ENCODE assay signal across 21 mouse cellular contexts in the genomic region with DNA sequence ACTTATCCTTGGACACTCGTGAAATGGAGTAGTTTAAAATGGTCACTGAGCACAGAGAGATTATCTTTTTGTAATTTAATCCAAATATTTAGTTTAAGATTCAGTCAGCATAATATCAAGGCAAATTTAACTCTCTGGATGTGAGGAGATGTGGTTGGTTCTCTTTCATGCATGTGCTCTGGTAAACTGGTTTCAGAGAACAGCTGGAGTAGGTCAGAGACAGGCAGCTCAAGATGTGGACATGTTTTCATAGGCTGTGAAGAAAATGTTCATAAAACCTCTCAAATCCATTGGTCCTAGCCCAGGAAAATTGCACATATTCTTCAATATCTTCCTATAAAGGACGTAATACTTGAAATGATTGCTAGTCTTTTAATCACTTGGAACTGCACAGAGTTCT.
DNase-seq lines count a peak whose midpoint lies in the region; ATAC-seq and TF ChIP-seq lines count a peak whose summit lies in the region.
"Had no signal": no experiment of that assay in that cellular context is flagged by ENCODE, and none has a peak within 500 bp of the region (broad histone marks: within the 10 kb centered on the region; RNA-seq: fewer than 3 reads in every experiment).

No protein-coding gene starts in this region.

- H3K36me3 ChIP-seq in lung, embryonic 15.5 days: no peaks in the 10 kb centered on the region
- H3K36me3 ChIP-seq in lung, postnatal 0 days (ENCODE audit: insufficient read depth, low read length): no peaks in the 10 kb centered on the region
- H3K36me3 ChIP-seq: embryonic facial prominence, embryonic 13.5 days; embryonic facial prominence, embryonic 15.5 days; forebrain, embryonic 10.5 days; forebrain, embryonic 12.5 days had no signal

- no peak overlapping the region for H3K4me3 ChIP-seq in lung, embryonic 15.5 days
- H3K4me3 ChIP-seq in lung, adult 2 months (replicated peaks; ENCODE audit: extremely low read depth, low read depth, low read length): no peak overlapping the region
- H3K4me3 ChIP-seq in lung, postnatal 0 days (ENCODE audit: low read depth, low read length): no peak overlapping the region
- H3K4me3 ChIP-seq: embryonic facial prominence, embryonic 13.5 days; embryonic facial prominence, embryonic 15.5 days; erythroblast, embryonic 14.5 days; forebrain, embryonic 10.5 days; forebrain, embryonic 12.5 days had no signal

- H3K27ac ChIP-seq in lung, embryonic 15.5 days: no peak overlapping the region
- H3K27ac ChIP-seq in lung, postnatal 0 days (ENCODE audit: low read length): no peak overlapping the region
- H3K27ac ChIP-seq: embryonic facial prominence, embryonic 13.5 days; embryonic facial prominence, embryonic 15.5 days; forebrain, embryonic 10.5 days; forebrain, embryonic 12.5 days had no signal

- no peak for TF ChIP-seq CTCF in lung, adult 2 months (IDR thresholded peaks at IDR 0.05; ENCODE audit: insufficient read depth, low read length)
- no peak for TF ChIP-seq CTCF in lung, postnatal 0 days (IDR thresholded peaks at IDR 0.05)

- no peak overlapping the region for H3K4me2 ChIP-seq in lung, embryonic 15.5 days
- no peak overlapping the region for H3K4me2 ChIP-seq in lung, postnatal 0 days (replicated peaks; ENCODE audit: low read depth, low read length)
- H3K4me2 ChIP-seq: embryonic facial prominence, embryonic 13.5 days; embryonic facial prominence, embryonic 15.5 days; forebrain, embryonic 12.5 days had no signal

- DNase-seq in lung, adult 2 months: no peak
- DNase-seq in lung, postnatal 0 days (ENCODE audit: low spot score): peak; percentile 25
- no peak for DNase-seq in lung, postnatal 4 days
- DNase-seq: adrenal gland, adult 2 months; adrenal gland, postnatal 10 days; adrenal gland, postnatal 25 days; cerebellum, adult 11 months; cerebellum, adult 18-20 months; cerebellum, adult 8-10 months; cerebellum, adult 9-11 months; cerebellum, postnatal 14 days; cerebellum, postnatal 36 days; embryo, embryonic 11 days had no signal

- no peak for TF ChIP-seq EP300 in lung, postnatal 0 days (IDR thresholded peaks at IDR 0.05)

- H3K27me3 ChIP-seq in lung, embryonic 15.5 days: no peaks in the 10 kb centered on the region
- no peaks in the 10 kb centered on the region for H3K27me3 ChIP-seq in lung, postnatal 0 days (replicated peaks; ENCODE audit: insufficient read depth, low read length)
- H3K27me3 ChIP-seq: embryonic facial prominence, embryonic 13.5 days; embryonic facial prominence, embryonic 15.5 days; forebrain, embryonic 12.5 days had no signal

- no peak overlapping the region for H3K9ac ChIP-seq in lung, embryonic 15.5 days
- no peak overlapping the region for H3K9ac ChIP-seq in lung, postnatal 0 days (replicated peaks; ENCODE audit: low read depth)
- H3K9ac ChIP-seq: embryonic facial prominence, embryonic 13.5 days; embryonic facial prominence, embryonic 15.5 days; forebrain, embryonic 12.5 days had no signal

- no peak for TF ChIP-seq POLR2A in lung, adult 2 months (IDR thresholded peaks at IDR 0.05; ENCODE audit: borderline replicate concordance, extremely low read depth, low read depth, low read length)

- H3K9me3 ChIP-seq in lung, embryonic 15.5 days: no peaks in the 10 kb centered on the region
- H3K9me3 ChIP-seq in lung, postnatal 0 days (ENCODE audit: low read length): no peaks in the 10 kb centered on the region
- H3K9me3 ChIP-seq: embryonic facial prominence, embryonic 13.5 days; embryonic facial prominence, embryonic 15.5 days; forebrain, embryonic 10.5 days; forebrain, embryonic 12.5 days had no signal

- WGBS in lung, embryonic 15.5 days: 37% methylated on average over 2 of the region's 2 CpGs
- WGBS in lung, adult 2 months: 43% methylated on average over 2 of the region's 2 CpGs
- WGBS in lung, postnatal 0 days: 38% methylated on average over 2 of the region's 2 CpGs

- ATAC-seq in lung, embryonic 15.5 days (ENCODE audit: borderline replicate concordance, extremely low read depth, low FRiP score, low TSS enrichment): peak; percentile 83; the same call in 1 of the 2 replicates
- ATAC-seq in lung, postnatal 0 days: no peak
- ATAC-seq: forebrain, embryonic 14.5 days; forebrain, embryonic 16.5 days had no signal

- H3K4me1 ChIP-seq in lung, embryonic 15.5 days: no peaks in the 10 kb centered on the region
- no peaks in the 10 kb centered on the region for H3K4me1 ChIP-seq in lung, adult 2 months (ENCODE audit: control insufficient read depth, insufficient read depth, low read length)
- no peaks in the 10 kb centered on the region for H3K4me1 ChIP-seq in lung, postnatal 0 days (ENCODE audit: insufficient read depth, low read depth, low read length)
- H3K4me1 ChIP-seq: embryonic facial prominence, embryonic 13.5 days; embryonic facial prominence, embryonic 15.5 days; forebrain, embryonic 10.5 days; forebrain, embryonic 12.5 days had no signal
